Mouse (Mus musculus) forebrain, embryonic 11.5 days (tissue): ENCODE measurements around the gene Usp34. TPM values are rescaled to one million over a fixed set of nuclear protein-coding genes. Genes with fewer than 3 reads are reported as not detected.

ENCODE experiments used
- ATAC-seq: fragments of 200-750 bp; cut with Nextera tagmentation; replicated peaks from 2 replicates; pipeline ENCODE4 v1.8.0; 2017; ENCODE audit warnings: moderate TSS enrichment; ENCODE audit not compliant: low FRiP score
- DNase-seq: peaks from one replicate; pipeline ENCODE4 v3.0.0-alpha.2; 2017; ENCODE audit warnings: low spot score
- H3K27ac ChIP-seq: fragments of 300-500 bp; sonication (generic); 2 replicates; pipeline ENCODE4 v1.5.1; 2014; ENCODE audit warnings: low read depth, low read length
- H3K27me3 ChIP-seq: fragments of 300-500 bp; sonication (generic); 2 replicates; pipeline ENCODE4 v1.6.1; 2014; ENCODE audit warnings: mild to moderate bottlenecking, low read length, mixed read lengths; ENCODE audit not compliant: control insufficient read depth, insufficient read depth
- H3K36me3 ChIP-seq: fragments of 300-500 bp; sonication (generic); 2 replicates; pipeline ENCODE4 v1.6.1; 2014; ENCODE audit warnings: mild to moderate bottlenecking, low read length, moderate library complexity, mixed read lengths; ENCODE audit not compliant: control insufficient read depth, insufficient read depth
- H3K4me1 ChIP-seq: fragments of 300-500 bp; sonication (generic); replicated peaks from 2 replicates; pipeline ENCODE4 v1.6.1; 2014; ENCODE audit warnings: low read length, mixed read lengths; ENCODE audit not compliant: control insufficient read depth, insufficient read depth
- H3K4me2 ChIP-seq: fragments of 300-500 bp; sonication (generic); 2 replicates; pipeline ENCODE4 v1.6.1; 2014; ENCODE audit warnings: low read depth, mild to moderate bottlenecking, low read length, moderate library complexity, mixed read lengths; ENCODE audit not compliant: severe bottlenecking
- H3K4me3 ChIP-seq: fragments of 300-500 bp; sonication (generic); 2 replicates; pipeline ENCODE4 v1.5.1; 2014; ENCODE audit warnings: low read depth, low read length
- H3K9ac ChIP-seq: fragments of 300-500 bp; sonication (generic); 2 replicates; pipeline ENCODE4 v1.6.1; 2014; ENCODE audit warnings: low read length
- H3K9me3 ChIP-seq: fragments of 300-500 bp; sonication (generic); 2 replicates; pipeline ENCODE4 v1.6.1; 2016; ENCODE audit warnings: low read length, mixed read lengths; ENCODE audit not compliant: control insufficient read depth
- WGBS: fragments of 180-500 bp; shearing (Covaris S2); extraction: QIAGEN DNeasy Blood & Tissue Kit; methylation state at CpG from one replicate; pipeline ENCODE4 v1.1.7; 2014; 5-methylcytosine and 5-hydroxymethylcytosine counted together
- polyA plus RNA-seq: library from polyadenylated mRNA; unstranded; fragments of >200 nt; fragmentation: Nextera tagmentation; extraction: Ambion mirVana; gene quantifications from 2 replicates; pipeline ENCODE4 v1.2.1, GENCODE M21; 2014

The Usp34 gene
- polyA plus RNA-seq, 1 experiment from 2014 or later = 32.8 TPM

DNA sequence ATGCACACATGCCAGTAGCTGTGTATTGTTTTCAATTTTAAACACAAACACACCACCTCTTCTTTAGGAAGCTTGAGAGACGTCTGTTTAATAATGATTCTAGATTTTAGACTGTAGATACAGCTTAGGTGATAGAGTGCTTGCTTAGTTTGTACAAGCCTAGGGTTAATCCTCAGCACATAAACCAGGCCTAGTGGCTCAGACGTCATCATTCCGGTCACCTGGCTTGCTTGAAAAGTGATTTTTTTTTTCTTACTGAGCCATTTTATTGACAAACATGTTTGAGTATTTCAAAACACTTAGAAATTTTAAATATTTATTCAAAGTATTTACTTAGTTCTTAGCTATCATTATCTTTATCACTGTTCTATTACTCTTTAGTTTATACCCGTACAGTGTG lies 65.3 kb downstream of the Usp34 start:
- Histone ChIP-seq H3K4me1 (no peaks in the 10 kb centered on the region), H3K4me2 (no peak overlapping the region), H3K9me3 (no peaks in the 10 kb centered on the region), H3K36me3 (no peaks in the 10 kb centered on the region; the same call in 1 of the 2 replicates), H3K4me3 (no peak overlapping the region), H3K27me3 (no peaks in the 10 kb centered on the region), H3K27ac (no peak overlapping the region), H3K9ac (no peak overlapping the region)
- no peak for DNase-seq
- ATAC-seq = no peak
- WGBS = 92% methylated on average over 4 of the region's 4 CpGs

DNA sequence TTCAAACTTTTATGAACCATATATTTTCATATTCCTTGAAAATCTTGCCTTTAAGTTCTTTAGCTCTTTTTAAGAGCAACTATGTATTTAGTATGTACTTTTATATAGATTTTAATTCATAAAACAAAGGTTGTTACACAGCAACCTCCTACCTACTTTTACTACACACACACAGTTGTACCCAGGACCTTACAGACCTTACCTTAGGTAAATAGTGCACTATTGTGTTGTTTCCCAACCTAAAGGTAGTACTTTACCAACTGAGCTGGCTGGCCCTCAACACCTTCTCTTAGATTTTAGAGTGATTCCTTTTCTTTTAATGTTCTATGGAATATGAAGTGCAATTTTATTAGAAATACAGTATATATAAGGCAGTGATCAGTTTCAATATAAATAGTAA lies 65.8 kb downstream of the Usp34 start:
- H3K9me3 ChIP-seq = no peaks in the 10 kb centered on the region
- H3K36me3 ChIP-seq = no peaks in the 10 kb centered on the region; the same call in 1 of the 2 replicates
- DNase-seq (no peak), ATAC-seq (no peak)
- H3K9ac ChIP-seq = no peak overlapping the region
- no peak overlapping the region for H3K4me3 ChIP-seq
- H3K27ac ChIP-seq = no peak overlapping the region
- no peaks in the 10 kb centered on the region for H3K27me3 ChIP-seq
- no peaks in the 10 kb centered on the region for H3K4me1 ChIP-seq
- H3K4me2 ChIP-seq = no peak overlapping the region

DNA sequence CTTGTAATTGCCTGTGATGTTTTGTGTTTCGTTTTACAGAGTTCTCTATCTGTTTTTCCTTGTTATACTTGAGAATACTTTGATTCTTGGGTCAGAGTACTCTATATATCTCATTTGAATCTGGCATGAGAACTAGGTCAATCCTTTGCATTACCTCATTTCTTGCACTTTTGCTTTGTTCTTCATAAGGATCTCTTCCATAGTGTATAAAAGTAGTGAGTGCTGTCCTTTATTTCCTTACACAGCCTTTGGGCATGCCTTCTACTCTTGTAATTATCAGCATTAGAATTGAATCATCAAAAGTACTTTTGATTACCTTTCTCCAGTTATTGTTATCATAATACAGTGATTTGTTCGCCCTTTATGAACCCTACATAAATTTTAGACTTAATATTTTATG lies 73.4 kb downstream of the Usp34 start:
- no peak for ATAC-seq
- Histone ChIP-seq H3K9ac (no peak overlapping the region), H3K27ac (no peak overlapping the region), H3K9me3 (no peaks in the 10 kb centered on the region), H3K4me2 (no peak overlapping the region), H3K36me3 (no peaks in the 10 kb centered on the region; the same call in 1 of the 2 replicates), H3K4me1 (no peaks in the 10 kb centered on the region), H3K27me3 (no peaks in the 10 kb centered on the region), H3K4me3 (no peak overlapping the region)
- no peak for DNase-seq
- WGBS = 83% methylated on average over 2 of the region's 2 CpGs

DNA sequence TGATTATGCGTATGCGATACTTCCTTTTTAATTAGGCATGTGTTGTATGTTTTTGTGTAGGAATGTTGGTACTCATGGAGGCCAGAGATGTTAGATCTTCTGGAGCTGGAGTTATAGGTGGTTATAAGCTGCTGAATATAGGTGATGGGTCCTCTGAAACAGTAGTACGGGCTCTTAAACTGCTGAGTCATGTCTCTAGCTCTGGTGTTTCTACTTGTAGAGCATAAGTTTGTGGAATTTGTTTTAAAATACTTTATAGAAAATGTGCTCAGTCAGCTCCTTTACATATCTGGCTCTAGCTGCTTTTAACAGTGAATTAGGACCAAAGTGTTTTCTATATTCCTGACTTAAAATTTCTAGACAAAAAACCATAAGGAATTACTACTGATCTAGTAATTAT lies 73.9 kb downstream of the Usp34 start:
- Histone ChIP-seq H3K27ac (no peak overlapping the region), H3K4me1 (no peaks in the 10 kb centered on the region), H3K27me3 (no peaks in the 10 kb centered on the region), H3K4me3 (no peak overlapping the region), H3K4me2 (no peak overlapping the region), H3K36me3 (no peaks in the 10 kb centered on the region; the same call in 1 of the 2 replicates), H3K9me3 (no peaks in the 10 kb centered on the region), H3K9ac (no peak overlapping the region)
- ATAC-seq = no peak
- WGBS = 93% methylated on average over 3 of the region's 3 CpGs
- DNase-seq = no peak

DNA sequence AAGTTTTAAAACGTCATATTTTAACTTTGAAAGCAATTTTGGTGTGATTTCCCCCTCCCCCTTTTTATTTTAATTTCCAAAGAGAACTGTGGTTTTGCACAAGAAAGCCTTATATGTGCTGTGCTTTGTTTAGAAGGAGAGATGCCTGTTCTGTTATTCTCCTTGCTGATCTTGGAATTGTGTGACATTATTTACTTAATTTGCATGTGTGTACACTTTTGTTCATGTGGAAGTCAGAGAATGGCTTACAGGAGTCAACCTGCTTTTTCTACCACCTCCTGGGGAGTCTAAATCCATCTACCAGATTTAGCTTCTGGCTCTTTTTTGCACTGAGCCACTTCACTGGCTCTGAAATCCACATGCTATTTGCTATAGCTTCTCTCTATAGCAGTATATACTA lies 76.1 kb downstream of the Usp34 start:
- Histone ChIP-seq H3K9me3 (no peaks in the 10 kb centered on the region), H3K36me3 (no peaks in the 10 kb centered on the region)
- WGBS = 83% methylated on average over 1 of the region's 1 CpGs

DNA sequence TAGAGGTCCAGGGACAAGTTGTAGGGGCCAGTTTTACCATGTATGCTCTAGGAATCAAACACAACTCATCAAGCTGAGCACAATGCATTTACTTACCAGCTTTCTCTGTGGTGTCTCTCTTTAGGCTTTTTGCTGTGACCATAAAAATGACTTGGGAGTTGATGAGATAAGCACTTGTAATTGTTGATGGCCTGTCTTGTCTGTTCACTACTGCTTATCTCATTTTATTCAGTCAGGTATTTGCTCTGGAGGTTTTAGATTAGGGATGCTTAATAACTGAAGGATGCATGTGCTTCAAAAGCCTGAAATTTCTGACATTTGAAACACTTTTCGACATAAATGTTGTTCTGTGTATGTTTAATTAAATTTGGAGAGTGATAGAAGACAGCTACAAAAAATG lies 83.0 kb downstream of the Usp34 start:
- H3K27ac ChIP-seq = no peak overlapping the region
- WGBS = 87% methylated on average over 1 of the region's 1 CpGs
- H3K9me3 ChIP-seq = no peaks in the 10 kb centered on the region
- no peaks in the 10 kb centered on the region for H3K4me1 ChIP-seq
- no peak overlapping the region for H3K4me2 ChIP-seq
- no peak for DNase-seq
- no peaks in the 10 kb centered on the region for H3K27me3 ChIP-seq
- H3K9ac ChIP-seq = no peak overlapping the region
- no peak for ATAC-seq
- H3K36me3 ChIP-seq = peaks cover 3% of the 10 kb centered on the region; the same call in 1 of the 2 replicates
- no peak overlapping the region for H3K4me3 ChIP-seq

More for the DNA sequence above, 76.1 kb downstream of the Usp34 start:
- DNase-seq (no peak), ATAC-seq (no peak)
- H3K4me1 ChIP-seq = no peaks in the 10 kb centered on the region
- no peak overlapping the region for H3K4me3 ChIP-seq
- no peak overlapping the region for H3K27ac ChIP-seq
- H3K27me3 ChIP-seq = no peaks in the 10 kb centered on the region
- no peak overlapping the region for H3K4me2 ChIP-seq
- no peak overlapping the region for H3K9ac ChIP-seq

DNA sequence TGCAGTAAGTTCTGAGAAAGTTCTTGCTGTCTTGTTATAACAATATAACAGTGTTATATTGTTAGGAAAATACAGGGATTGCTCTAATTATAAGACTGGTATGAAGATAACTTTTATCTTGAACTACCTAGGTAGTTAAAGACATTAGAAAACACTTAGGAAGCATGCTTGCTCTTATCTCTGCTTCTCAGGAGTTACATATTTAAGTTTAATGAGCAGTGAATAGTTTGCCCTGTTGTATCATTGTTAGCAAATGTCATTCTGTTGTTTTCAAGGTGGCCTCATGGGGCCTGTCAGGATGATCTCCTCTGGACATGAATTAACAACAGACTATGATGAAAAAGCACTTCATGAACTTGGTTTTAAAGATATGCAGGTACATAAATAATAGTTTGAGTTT lies 85.9 kb downstream of the Usp34 start:
- peaks cover 3% of the 10 kb centered on the region; the same call in 1 of the 2 replicates for H3K36me3 ChIP-seq
- no peak for DNase-seq
- H3K27ac ChIP-seq = no peak overlapping the region
- no peak for ATAC-seq
- H3K4me3 ChIP-seq = no peak overlapping the region
- no peak overlapping the region for H3K9ac ChIP-seq
- H3K4me2 ChIP-seq = no peak overlapping the region
- H3K4me1 ChIP-seq = no peaks in the 10 kb centered on the region
- H3K9me3 ChIP-seq = no peaks in the 10 kb centered on the region
- no peaks in the 10 kb centered on the region for H3K27me3 ChIP-seq

DNA sequence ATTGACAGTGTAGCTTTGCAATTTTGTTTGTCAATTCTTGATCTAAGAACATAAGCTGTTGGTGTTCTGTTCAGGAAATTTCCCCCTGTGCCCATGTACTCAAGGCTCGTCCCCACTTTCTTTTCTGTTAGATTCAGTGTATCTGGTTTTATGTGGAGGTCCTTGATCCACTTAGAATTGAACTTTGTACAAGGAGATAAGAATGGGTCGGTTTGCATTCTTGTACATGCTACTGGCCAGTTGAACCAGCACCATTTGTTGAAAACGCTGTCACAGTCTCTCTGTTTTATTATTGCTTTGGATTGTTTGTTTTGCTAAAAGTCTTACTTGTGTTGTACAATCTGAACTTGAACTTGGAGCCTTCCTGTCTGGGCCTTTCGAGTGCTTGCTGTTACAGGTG lies 89.9 kb downstream of the Usp34 start:
- no peaks in the 10 kb centered on the region for H3K27me3 ChIP-seq
- H3K36me3 ChIP-seq = peaks cover 3% of the 10 kb centered on the region; the same call in 1 of the 2 replicates
- no peaks in the 10 kb centered on the region for H3K4me1 ChIP-seq
- DNase-seq (no peak), ATAC-seq (no peak)
- 92% methylated on average over 4 of the region's 4 CpGs for WGBS
- H3K9me3 ChIP-seq = no peaks in the 10 kb centered on the region
- no peak overlapping the region for H3K27ac ChIP-seq
- no peak overlapping the region for H3K4me2 ChIP-seq
- H3K9ac ChIP-seq = no peak overlapping the region
- no peak overlapping the region for H3K4me3 ChIP-seq

DNA sequence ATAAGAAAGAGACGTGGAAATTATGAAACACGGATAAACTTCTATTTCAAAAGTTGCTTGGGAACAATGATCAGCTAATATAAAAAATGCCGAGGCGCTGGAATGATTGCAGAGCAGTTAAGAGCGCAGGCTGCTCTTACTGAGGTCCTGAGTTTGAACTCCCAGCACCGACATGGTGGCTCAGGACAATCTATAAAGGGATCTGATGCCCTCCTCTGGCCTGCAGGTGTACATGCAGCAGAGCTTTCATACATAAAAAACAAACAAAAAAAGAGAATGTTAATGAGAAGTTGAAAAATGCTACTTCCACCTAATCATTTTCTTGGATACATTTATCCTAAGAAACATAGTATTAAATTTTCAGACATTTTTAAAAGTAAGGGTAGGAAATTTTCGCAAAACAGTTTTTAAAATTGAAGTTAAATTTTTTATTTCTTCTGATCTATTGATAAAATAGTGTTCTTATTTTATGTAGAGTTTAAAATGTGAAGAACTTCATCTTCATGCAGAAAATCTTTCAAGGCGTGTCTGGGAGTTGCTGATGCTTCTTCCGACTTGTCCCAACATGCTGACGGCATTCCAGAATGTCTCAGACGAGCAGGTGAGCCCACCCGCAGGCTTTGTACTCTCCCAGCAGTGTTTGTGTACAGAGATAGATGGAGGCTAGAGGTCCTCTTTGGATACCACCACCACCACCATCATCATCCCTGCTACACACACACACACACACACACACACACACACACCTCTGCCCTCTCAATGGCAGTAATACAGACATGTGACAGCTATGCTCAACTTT lies 94.5 kb downstream of the Usp34 start:
- ATAC-seq = no peak
- H3K9me3 ChIP-seq = no peaks in the 10 kb centered on the region
- H3K27me3 ChIP-seq = no peaks in the 10 kb centered on the region
- H3K4me1 ChIP-seq = no peaks in the 10 kb centered on the region
- no peak overlapping the region for H3K4me2 ChIP-seq
- no peak overlapping the region for H3K27ac ChIP-seq
- no peak overlapping the region for H3K4me3 ChIP-seq
- no peak for DNase-seq
- no peaks in the 10 kb centered on the region for H3K36me3 ChIP-seq
- no peak overlapping the region for H3K9ac ChIP-seq
- 87% methylated on average over 12 of the region's 12 CpGs for WGBS
